Comparison of ENCODE assay signal across 20 mouse cellular contexts in genomic region chr8:122966638-122967037, GRCm38 (mm10).
DNase-seq lines count a peak whose midpoint lies in the region; ATAC-seq and TF ChIP-seq lines count a peak whose summit lies in the region.
"Had no signal": no experiment of that assay in that cellular context is flagged by ENCODE, and none has a peak within 500 bp of the region (broad histone marks: within the 10 kb centered on the region; RNA-seq: fewer than 3 reads in every experiment).

No protein-coding gene starts in this region.

- H3K79me2 ChIP-seq in MEL (ENCODE audit: control insufficient read depth, insufficient read depth, low read length, poor library complexity), result peaks cover 80% of the 10 kb centered on the region

- WGBS in liver, postnatal 0 days (ENCODE audit: insufficient replicate concordance), result 46% methylated on average over 3 of the region's 3 CpGs

- TF ChIP-seq EP300 in MEL (IDR thresholded peaks at IDR 0.05; ENCODE audit: low read depth in 1 of 2, low read length in 2 of 2), result peak; percentile 68 to 70; a peak in 3 of 4 replicates
- TF ChIP-seq EP300 in liver, postnatal 0 days (IDR thresholded peaks at IDR 0.05; ENCODE audit: low read depth), result no peak

- no peak for DNase-seq in layer of hippocampus, adult 2 months (ENCODE audit: low spot score in 2 of 2)
- DNase-seq in layer of hippocampus, adult 9-11 months, result no peak
- peak; percentile 36 for DNase-seq in MEL (ENCODE audit: low read depth, low spot score)
- no peak for DNase-seq in liver, postnatal 0 days
- DNase-seq: adrenal gland, adult 2 months; adrenal gland, adult 8-10 months; adrenal gland, postnatal 10 days; adrenal gland, postnatal 14 days; adrenal gland, postnatal 25 days; adrenal gland, postnatal 36 days; B cell, adult 2 months; cerebellum, adult 11 months; cerebellum, adult 11-12 months; cerebellum, adult 18-20 months; cerebellum, adult 2 months had no signal

- no peak overlapping the region for H3K4me3 ChIP-seq in layer of hippocampus, adult 2 months
- H3K4me3 ChIP-seq in MEL (ENCODE audit: control insufficient read depth in 1 of 2, insufficient read depth in 1 of 2, low read depth in 2 of 2, low read length in 2 of 2), result no peak overlapping the region
- H3K4me3 ChIP-seq in liver, postnatal 0 days (ENCODE audit: low read depth, low read length), result no peak overlapping the region

- no peak overlapping the region for H3K4me2 ChIP-seq in liver, postnatal 0 days (ENCODE audit: low read depth, low read length)

- TF ChIP-seq RAD21 in MEL (IDR thresholded peaks at IDR 0.05; ENCODE audit: low read depth, low read length), result no peak

- H3K27ac ChIP-seq in layer of hippocampus, adult 2 months, result peak overlapping the region; percentile 11; the same call in 1 of the 2 replicates
- no peak overlapping the region for H3K27ac ChIP-seq in MEL (ENCODE audit: control insufficient read depth, low read depth, low read length)
- H3K27ac ChIP-seq in liver, postnatal 0 days (ENCODE audit: low read depth), result no peak overlapping the region

- no peak overlapping the region for H3K9ac ChIP-seq in MEL (ENCODE audit: control insufficient read depth, low read depth, low read length, poor library complexity, severe bottlenecking)
- H3K9ac ChIP-seq in liver, postnatal 0 days (replicated peaks), result no peak overlapping the region

- ATAC-seq in liver, postnatal 0 days, result no peak
- ATAC-seq: activated CD4-positive, CD25-positive, alpha-beta regulatory T cell, adult 4 months; CD4-positive, CD25-positive, alpha-beta regulatory T cell, adult 4 months; Patski had no signal

- no peaks in the 10 kb centered on the region for H3K9me3 ChIP-seq in MEL (replicated peaks; ENCODE audit: insufficient read depth, low read length)
- no peaks in the 10 kb centered on the region for H3K9me3 ChIP-seq in liver, postnatal 0 days (ENCODE audit: low read length)
- H3K9me3 ChIP-seq: G1E had no signal

- H3K27me3 ChIP-seq in MEL (ENCODE audit: control insufficient read depth in 1 of 2, insufficient read depth in 2 of 2, low read length in 2 of 2), result no peaks in the 10 kb centered on the region
- H3K27me3 ChIP-seq in liver, postnatal 0 days (ENCODE audit: insufficient read depth, low read length), result no peaks in the 10 kb centered on the region
- H3K27me3 ChIP-seq: CH12.LX, Patski had no signal

- no peak for TF ChIP-seq POLR2A in MEL (IDR thresholded peaks at IDR 0.05; ENCODE audit: control insufficient read depth in 1 of 2, insufficient read depth in 1 of 2, low read depth in 1 of 2, low read length in 2 of 2, poor library complexity in 1 of 2)

- H3K36me3 ChIP-seq in MEL (ENCODE audit: control insufficient read depth in 1 of 2, insufficient read depth in 2 of 2, low read length in 2 of 2), result peaks cover 14 to 49% of the 10 kb centered on the region in 2 experiments
- peaks cover 20% of the 10 kb centered on the region for H3K36me3 ChIP-seq in liver, postnatal 0 days (replicated peaks; ENCODE audit: insufficient read depth, low read length)

- TF ChIP-seq CTCF in layer of hippocampus, adult 2 months (conservative IDR thresholded peaks at IDR 0.05), result no peak
- TF ChIP-seq CTCF in MEL (IDR thresholded peaks at IDR 0.05 in 2 of 3, conservative IDR thresholded peaks at IDR 0.05 in 1 of 3; ENCODE audit: control insufficient read depth in 1 of 3, insufficient read depth in 1 of 3, low read depth in 2 of 3, low read length in 3 of 3, poor library complexity in 1 of 3, severe bottlenecking in 1 of 3), result no peak
- TF ChIP-seq CTCF in liver, postnatal 0 days (IDR thresholded peaks at IDR 0.05; ENCODE audit: low read depth), result no peak

- H3K4me1 ChIP-seq in MEL (ENCODE audit: control insufficient read depth in 1 of 2, insufficient read depth in 2 of 2, low read length in 2 of 2), result peaks cover 16 to 28% of the 10 kb centered on the region in 2 experiments
- peaks cover 24% of the 10 kb centered on the region for H3K4me1 ChIP-seq in liver, postnatal 0 days (ENCODE audit: insufficient read depth)

TF ChIP-seq in MEL, 35 proteins besides CTCF, POLR2A, EP300 and RAD21:
- TF ChIP-seq MYC (IDR thresholded peaks at IDR 0.05; ENCODE audit: low read depth, low read length) (peak; percentile 38; the same call in 1 of the 2 replicates), MAX (IDR thresholded peaks at IDR 0.05; ENCODE audit: low read length) (no peak), TCF12 (IDR thresholded peaks at IDR 0.05; ENCODE audit: low read depth, low read length) (no peak)
TF ChIP-seq in MEL: peak in this region for 1.
